Mouse (Mus musculus): ENCODE data around the gene Lmo2. TPM values are rescaled to one million over a fixed set of nuclear protein-coding genes. Genes with fewer than 3 reads are reported as not detected.

Gene Lmo2
- polyA plus RNA-seq (2012; rRNA removed): 108 and 152 TPM in 2 replicates
- 143 and 165 TPM in 2 replicates for polyA plus RNA-seq (2014; fragmentation: Nextera tagmentation; extraction: Ambion mirVana)

- DNase-seq (ENCODE audit: low read depth in 3 of 3, low spot score in 3 of 3) (peak; percentile 71 to 81 (median 76)), ATAC-seq (ENCODE audit: insufficient read depth) (peak; percentile 73)
- H3K4me2 ChIP-seq (ENCODE audit: low read depth): peak within 1 kb of the TSS; percentile 99
- TF ChIP-seq CTCF (IDR thresholded peaks at IDR 0.05; ENCODE audit: low read depth) (no peak), EP300 (IDR thresholded peaks at IDR 0.05; ENCODE audit: low read depth) (peak; percentile 93)
- H3K9ac ChIP-seq (replicated peaks): peak within 1 kb of the TSS; percentile 99
- no peaks in the 10 kb centered on the region for H3K9me3 ChIP-seq (ENCODE audit: control insufficient read depth, low read length)
- peaks cover 48% of the 10 kb centered on the region in 2 experiments for H3K4me1 ChIP-seq (replicated peaks; ENCODE audit: control insufficient read depth in 2 of 2, insufficient read depth in 2 of 2, low read length in 1 of 2)
- WGBS (ENCODE audit: insufficient replicate concordance): 7% methylated on average over 10 of the region's 10 CpGs
- H3K4me3 ChIP-seq (ENCODE audit: insufficient read depth in 1 of 2, low read depth in 2 of 2, low read length in 2 of 2): peak within 1 kb of the TSS; percentile 69 to 90
- peak within 1 kb of the TSS; percentile 100 for H3K27ac ChIP-seq
- H3K36me3 ChIP-seq (replicated peaks; ENCODE audit: control insufficient read depth, insufficient read depth, low read depth): peaks cover 34% of the 10 kb centered on the region
- H3K27me3 ChIP-seq (ENCODE audit: control insufficient read depth, insufficient read depth, low read length): no peaks in the 10 kb centered on the region
Observed at GRCm38 (mm10) chr2:103957649-103958546, at the start of gene Lmo2. TSS of gene Lmo2 (plus strand) at chr2:103957986.

GRCm38 (mm10) chr2:103910601-103911000 lies 47.2 kb upstream of the Lmo2 start:
- Histone ChIP-seq H3K4me2 (ENCODE audit: low read depth) (no peak overlapping the region), H3K36me3 (replicated peaks; ENCODE audit: control insufficient read depth, insufficient read depth, low read depth) (peaks cover 5% of the 10 kb centered on the region; the same call in 1 of the 2 replicates), H3K4me3 (ENCODE audit: insufficient read depth in 1 of 2, low read depth in 2 of 2, low read length in 2 of 2) (no peak overlapping the region), H3K27me3 (ENCODE audit: control insufficient read depth, insufficient read depth, low read length) (no peaks in the 10 kb centered on the region), H3K27ac (no peak overlapping the region), H3K9ac (replicated peaks) (no peak overlapping the region), H3K9me3 (ENCODE audit: control insufficient read depth, low read length) (no peaks in the 10 kb centered on the region), H3K4me1 (replicated peaks; ENCODE audit: control insufficient read depth in 2 of 2, insufficient read depth in 2 of 2, low read length in 1 of 2) (peaks cover 6 to 12% of the 10 kb centered on the region in 2 experiments)
- TF ChIP-seq EP300 (IDR thresholded peaks at IDR 0.05; ENCODE audit: low read depth): no peak
- TF ChIP-seq CTCF (IDR thresholded peaks at IDR 0.05; ENCODE audit: low read depth): no peak
- WGBS (ENCODE audit: insufficient replicate concordance): 83% methylated on average over 5 of the region's 5 CpGs
- DNase-seq (ENCODE audit: low read depth in 3 of 3, low spot score in 3 of 3) (no peak), ATAC-seq (ENCODE audit: insufficient read depth) (no peak)

GRCm38 (mm10) chr2:103912481-103913251 lies 45.1 kb upstream of the Lmo2 start:
- Histone ChIP-seq H3K4me3 (ENCODE audit: insufficient read depth in 1 of 2, low read depth in 2 of 2, low read length in 2 of 2) (no peak overlapping the region), H3K9me3 (ENCODE audit: control insufficient read depth, low read length) (no peaks in the 10 kb centered on the region), H3K27me3 (ENCODE audit: control insufficient read depth, insufficient read depth, low read length) (no peaks in the 10 kb centered on the region), H3K27ac (no peak overlapping the region), H3K36me3 (replicated peaks; ENCODE audit: control insufficient read depth, insufficient read depth, low read depth) (peaks cover 5% of the 10 kb centered on the region; the same call in 1 of the 2 replicates), H3K9ac (replicated peaks) (no peak overlapping the region), H3K4me2 (ENCODE audit: low read depth) (no peak overlapping the region), H3K4me1 (replicated peaks; ENCODE audit: control insufficient read depth in 2 of 2, insufficient read depth in 2 of 2, low read length in 1 of 2) (peaks cover 14 to 15% of the 10 kb centered on the region in 2 experiments)
- TF ChIP-seq EP300 (IDR thresholded peaks at IDR 0.05; ENCODE audit: low read depth): no peak
- TF ChIP-seq CTCF (IDR thresholded peaks at IDR 0.05; ENCODE audit: low read depth): no peak
- WGBS (ENCODE audit: insufficient replicate concordance): 85% methylated on average over 16 of the region's 16 CpGs
- DNase-seq (ENCODE audit: low read depth in 3 of 3, low spot score in 3 of 3) (no peak), ATAC-seq (ENCODE audit: insufficient read depth) (no peak)

GRCm38 (mm10) chr2:103913252-103913650 lies 44.5 kb upstream of the Lmo2 start:
- TF ChIP-seq CTCF (IDR thresholded peaks at IDR 0.05; ENCODE audit: low read depth) (no peak), EP300 (IDR thresholded peaks at IDR 0.05; ENCODE audit: low read depth) (no peak)
- no peak for ATAC-seq (ENCODE audit: insufficient read depth)
- Histone ChIP-seq H3K4me1 (replicated peaks; ENCODE audit: control insufficient read depth in 2 of 2, insufficient read depth in 2 of 2, low read length in 1 of 2) (peaks cover 14 to 15% of the 10 kb centered on the region in 2 experiments), H3K27me3 (ENCODE audit: control insufficient read depth, insufficient read depth, low read length) (no peaks in the 10 kb centered on the region), H3K9me3 (ENCODE audit: control insufficient read depth, low read length) (no peaks in the 10 kb centered on the region), H3K27ac (no peak overlapping the region), H3K36me3 (replicated peaks; ENCODE audit: control insufficient read depth, insufficient read depth, low read depth) (peaks cover 5% of the 10 kb centered on the region; the same call in 1 of the 2 replicates), H3K4me3 (ENCODE audit: insufficient read depth in 1 of 2, low read depth in 2 of 2, low read length in 2 of 2) (no peak overlapping the region), H3K4me2 (ENCODE audit: low read depth) (no peak overlapping the region), H3K9ac (replicated peaks) (no peak overlapping the region)
- 57% methylated on average over 6 of the region's 6 CpGs for WGBS (ENCODE audit: insufficient replicate concordance)
- no peak for DNase-seq (ENCODE audit: low read depth in 3 of 3, low spot score in 3 of 3)

All from liver, embryonic 14.5 days (tissue).